Mouse (Mus musculus): ENCODE measurements around the gene Srgap2. TPM values are rescaled to one million over a fixed set of nuclear protein-coding genes. Genes with fewer than 3 reads are reported as not detected.

Srgap2 gene
- polyA plus RNA-seq, 1 experiment from 2014 or later, result 19.5 TPM

GRCm38 (mm10) chr1:131384406-131384805 lies 142.7 kb downstream of the Srgap2 start:
- Histone ChIP-seq H3K36me3 (ENCODE audit: control insufficient read depth, insufficient read depth, low read length) (no peaks in the 10 kb centered on the region), H3K9me3 (ENCODE audit: control insufficient read depth, low read length) (no peaks in the 10 kb centered on the region), H3K27ac (replicated peaks; ENCODE audit: low read depth, low read length) (no peak overlapping the region), H3K27me3 (ENCODE audit: control insufficient read depth, insufficient read depth, low read length) (no peaks in the 10 kb centered on the region), H3K9ac (ENCODE audit: low read length) (no peak overlapping the region), H3K4me3 (ENCODE audit: low read depth, low read length) (no peak overlapping the region), H3K4me1 (ENCODE audit: control insufficient read depth, insufficient read depth, low read length) (0 out of 2 replicates have a peak, but pooled peaks cover 3% of the 10 kb centered on the region), H3K4me2 (ENCODE audit: low read depth, severe bottlenecking) (no peak overlapping the region)
- DNase-seq (ENCODE audit: low spot score), result no peak
- no peak for ATAC-seq (ENCODE audit: insufficient number of reproducible peaks, low FRiP score, low TSS enrichment, low read depth)
- WGBS, result 43% methylated on average over 3 of the region's 3 CpGs

- DNase-seq (ENCODE audit: low spot score) (no peak), ATAC-seq (ENCODE audit: insufficient number of reproducible peaks, low FRiP score, low TSS enrichment, low read depth) (no peak)
- WGBS, result 89% methylated on average over 2 of the region's 2 CpGs
- Histone ChIP-seq H3K27me3 (ENCODE audit: control insufficient read depth, insufficient read depth, low read length) (no peaks in the 10 kb centered on the region), H3K4me2 (ENCODE audit: low read depth, severe bottlenecking) (no peak overlapping the region), H3K4me3 (ENCODE audit: low read depth, low read length) (no peak overlapping the region), H3K27ac (replicated peaks; ENCODE audit: low read depth, low read length) (no peak overlapping the region), H3K9me3 (ENCODE audit: control insufficient read depth, low read length) (no peaks in the 10 kb centered on the region), H3K9ac (ENCODE audit: low read length) (no peak overlapping the region), H3K4me1 (ENCODE audit: control insufficient read depth, insufficient read depth, low read length) (0 out of 2 replicates have a peak, but pooled peaks cover 5% of the 10 kb centered on the region), H3K36me3 (ENCODE audit: control insufficient read depth, insufficient read depth, low read length) (no peaks in the 10 kb centered on the region)
Measured at GRCm38 (mm10) chr1:131382184-131382583, 145.0 kb downstream of the Srgap2 start.

DNA sequence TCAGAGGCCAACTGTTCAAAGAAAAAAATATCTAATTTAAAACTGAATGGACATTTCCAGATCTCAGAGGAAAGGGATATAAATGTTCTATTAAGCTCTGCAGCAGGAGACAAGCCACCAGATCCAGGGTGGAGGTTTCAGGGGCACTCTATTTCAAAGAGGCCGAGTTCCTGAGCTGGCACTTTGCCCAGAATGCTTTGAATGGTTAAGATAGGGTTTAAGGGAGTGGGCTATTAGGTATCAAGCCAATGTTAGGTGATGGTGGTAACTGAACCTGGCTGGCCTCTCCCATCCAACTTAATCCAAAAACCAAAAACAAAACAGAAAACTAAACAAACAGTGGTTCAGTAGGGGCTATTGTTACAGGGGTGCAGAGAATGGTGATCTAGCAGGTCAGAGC lies 146.9 kb downstream of the Srgap2 start:
- no peaks in the 10 kb centered on the region for H3K9me3 ChIP-seq (ENCODE audit: control insufficient read depth, low read length)
- H3K4me1 ChIP-seq (ENCODE audit: control insufficient read depth, insufficient read depth, low read length), result 0 out of 2 replicates have a peak, but pooled peaks cover 5% of the 10 kb centered on the region
- no peak overlapping the region for H3K9ac ChIP-seq (ENCODE audit: low read length)
- no peak for ATAC-seq (ENCODE audit: insufficient number of reproducible peaks, low FRiP score, low TSS enrichment, low read depth)
- no peak overlapping the region for H3K27ac ChIP-seq (replicated peaks; ENCODE audit: low read depth, low read length)
- H3K4me3 ChIP-seq (ENCODE audit: low read depth, low read length), result no peak overlapping the region
- no peak overlapping the region for H3K4me2 ChIP-seq (ENCODE audit: low read depth, severe bottlenecking)
- no peaks in the 10 kb centered on the region for H3K27me3 ChIP-seq (ENCODE audit: control insufficient read depth, insufficient read depth, low read length)
- H3K36me3 ChIP-seq (ENCODE audit: control insufficient read depth, insufficient read depth, low read length), result no peaks in the 10 kb centered on the region
- 51% methylated on average over 1 of the region's 1 CpGs for WGBS
- DNase-seq (ENCODE audit: low spot score), result no peak

DNA sequence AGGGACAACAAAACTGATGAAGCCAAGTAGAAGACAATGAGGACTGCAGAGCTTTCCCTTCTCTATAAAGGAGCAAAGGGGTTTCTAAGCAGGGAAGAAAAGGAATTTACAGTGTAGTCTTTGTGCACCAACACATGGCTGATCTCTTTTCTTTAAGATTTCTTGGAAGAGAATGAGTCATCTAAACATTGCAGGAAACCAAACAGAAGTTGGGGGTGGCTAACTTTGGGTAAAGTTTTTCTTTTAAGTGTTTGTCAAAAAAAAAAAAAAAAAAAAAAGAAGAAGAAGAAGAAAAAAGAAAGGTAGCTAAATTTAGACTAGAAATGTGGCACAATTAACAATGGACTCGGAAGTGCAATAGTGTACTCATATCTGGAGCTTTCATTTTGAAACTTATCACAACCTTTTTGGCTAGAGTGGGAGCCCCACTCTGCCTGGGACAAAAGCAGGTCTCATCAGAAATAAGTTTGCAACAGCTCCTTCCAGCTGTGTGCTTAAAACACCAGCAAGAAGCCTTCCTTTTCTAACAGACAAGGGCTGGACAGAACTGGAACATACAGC lies 148.2 kb downstream of the Srgap2 start:
- Histone ChIP-seq H3K4me1 (ENCODE audit: control insufficient read depth, insufficient read depth, low read length) (0 out of 2 replicates have a peak, but pooled peaks cover 5% of the 10 kb centered on the region), H3K4me3 (ENCODE audit: low read depth, low read length) (no peak overlapping the region), H3K4me2 (ENCODE audit: low read depth, severe bottlenecking) (no peak overlapping the region), H3K27ac (replicated peaks; ENCODE audit: low read depth, low read length) (no peak overlapping the region), H3K27me3 (ENCODE audit: control insufficient read depth, insufficient read depth, low read length) (no peaks in the 10 kb centered on the region), H3K36me3 (ENCODE audit: control insufficient read depth, insufficient read depth, low read length) (no peaks in the 10 kb centered on the region), H3K9me3 (ENCODE audit: control insufficient read depth, low read length) (no peaks in the 10 kb centered on the region), H3K9ac (ENCODE audit: low read length) (no peak overlapping the region)
- WGBS, result 97% methylated on average over 1 of the region's 1 CpGs
- DNase-seq (ENCODE audit: low spot score) (no peak), ATAC-seq (ENCODE audit: insufficient number of reproducible peaks, low FRiP score, low TSS enrichment, low read depth) (no peak)

GRCm38 (mm10) chr1:131378081-131378913 lies 148.9 kb downstream of the Srgap2 start:
- no peaks in the 10 kb centered on the region for H3K36me3 ChIP-seq (ENCODE audit: control insufficient read depth, insufficient read depth, low read length)
- no peaks in the 10 kb centered on the region for H3K27me3 ChIP-seq (ENCODE audit: control insufficient read depth, insufficient read depth, low read length)
- H3K4me1 ChIP-seq (ENCODE audit: control insufficient read depth, insufficient read depth, low read length), result 0 out of 2 replicates have a peak, but pooled peaks cover 5% of the 10 kb centered on the region
- H3K9ac ChIP-seq (ENCODE audit: low read length), result no peak overlapping the region
- no peaks in the 10 kb centered on the region for H3K9me3 ChIP-seq (ENCODE audit: control insufficient read depth, low read length)
- DNase-seq (ENCODE audit: low spot score), result peak; percentile 28
- peak; percentile 54; the same call in 1 of the 2 replicates for ATAC-seq (ENCODE audit: insufficient number of reproducible peaks, low FRiP score, low TSS enrichment, low read depth)
- no peak overlapping the region for H3K27ac ChIP-seq (replicated peaks; ENCODE audit: low read depth, low read length)
- H3K4me3 ChIP-seq (ENCODE audit: low read depth, low read length), result no peak overlapping the region
- no peak overlapping the region for H3K4me2 ChIP-seq (ENCODE audit: low read depth, severe bottlenecking)
- 31% methylated on average over 7 of the region's 7 CpGs for WGBS

DNA sequence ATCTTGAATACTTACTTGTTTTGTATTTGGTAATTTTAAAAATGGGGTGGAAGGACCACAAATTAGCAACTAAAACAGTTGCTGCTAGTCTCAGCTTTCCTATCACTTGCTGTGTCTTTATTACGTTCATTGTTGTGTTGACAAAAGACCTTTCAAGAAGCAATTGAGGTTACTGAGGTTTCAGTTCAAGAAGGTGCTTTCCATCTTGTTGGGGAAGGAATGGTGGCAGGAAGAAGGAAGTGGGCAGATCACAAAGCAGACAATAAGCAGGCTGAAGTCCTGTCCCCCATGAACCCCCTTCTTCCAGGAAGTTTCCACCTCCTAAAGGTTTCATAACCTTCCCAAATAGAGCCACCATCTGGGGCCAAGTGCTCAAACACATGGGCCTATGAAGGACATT lies 161.3 kb downstream of the Srgap2 start:
- 95% methylated on average over 1 of the region's 1 CpGs for WGBS
- H3K9me3 ChIP-seq (ENCODE audit: control insufficient read depth, low read length), result no peaks in the 10 kb centered on the region
- ATAC-seq (ENCODE audit: insufficient number of reproducible peaks, low FRiP score, low TSS enrichment, low read depth), result no peak
- no peak overlapping the region for H3K27ac ChIP-seq (replicated peaks; ENCODE audit: low read depth, low read length)
- no peak overlapping the region for H3K4me3 ChIP-seq (ENCODE audit: low read depth, low read length)
- H3K4me1 ChIP-seq (ENCODE audit: control insufficient read depth, insufficient read depth, low read length), result no peaks in the 10 kb centered on the region
- no peak for DNase-seq (ENCODE audit: low spot score)
- H3K27me3 ChIP-seq (ENCODE audit: control insufficient read depth, insufficient read depth, low read length), result no peaks in the 10 kb centered on the region
- no peak overlapping the region for H3K9ac ChIP-seq (ENCODE audit: low read length)
- no peaks in the 10 kb centered on the region for H3K36me3 ChIP-seq (ENCODE audit: control insufficient read depth, insufficient read depth, low read length)
- H3K4me2 ChIP-seq (ENCODE audit: low read depth, severe bottlenecking), result no peak overlapping the region

DNA sequence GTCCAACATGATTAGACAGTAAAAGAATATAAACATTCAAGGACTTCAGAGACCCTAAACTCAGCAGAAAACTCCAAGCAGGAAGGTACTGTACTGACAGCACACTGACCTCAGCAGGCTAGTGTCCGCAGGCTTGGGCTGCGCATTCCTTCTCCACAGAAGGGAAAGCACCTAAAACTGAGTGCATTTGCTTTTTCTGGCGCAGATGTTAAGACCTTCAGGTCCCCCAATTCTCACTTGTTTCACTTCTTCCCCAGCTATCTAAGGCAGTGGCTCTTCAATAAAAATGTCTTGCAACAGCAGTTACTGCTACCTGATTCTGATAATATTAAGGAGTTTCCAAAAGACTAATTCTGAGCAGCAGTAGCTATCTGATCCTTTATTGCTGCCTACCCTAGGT lies 162.7 kb downstream of the Srgap2 start:
- Histone ChIP-seq H3K4me2 (ENCODE audit: low read depth, severe bottlenecking) (no peak overlapping the region), H3K27me3 (ENCODE audit: control insufficient read depth, insufficient read depth, low read length) (no peaks in the 10 kb centered on the region), H3K9me3 (ENCODE audit: control insufficient read depth, low read length) (no peaks in the 10 kb centered on the region), H3K4me3 (ENCODE audit: low read depth, low read length) (no peak overlapping the region), H3K27ac (replicated peaks; ENCODE audit: low read depth, low read length) (no peak overlapping the region), H3K9ac (ENCODE audit: low read length) (no peak overlapping the region), H3K4me1 (ENCODE audit: control insufficient read depth, insufficient read depth, low read length) (no peaks in the 10 kb centered on the region), H3K36me3 (ENCODE audit: control insufficient read depth, insufficient read depth, low read length) (no peaks in the 10 kb centered on the region)
- no peak for ATAC-seq (ENCODE audit: insufficient number of reproducible peaks, low FRiP score, low TSS enrichment, low read depth)
- DNase-seq (ENCODE audit: low spot score), result no peak
- 97% methylated on average over 3 of the region's 3 CpGs for WGBS

DNA sequence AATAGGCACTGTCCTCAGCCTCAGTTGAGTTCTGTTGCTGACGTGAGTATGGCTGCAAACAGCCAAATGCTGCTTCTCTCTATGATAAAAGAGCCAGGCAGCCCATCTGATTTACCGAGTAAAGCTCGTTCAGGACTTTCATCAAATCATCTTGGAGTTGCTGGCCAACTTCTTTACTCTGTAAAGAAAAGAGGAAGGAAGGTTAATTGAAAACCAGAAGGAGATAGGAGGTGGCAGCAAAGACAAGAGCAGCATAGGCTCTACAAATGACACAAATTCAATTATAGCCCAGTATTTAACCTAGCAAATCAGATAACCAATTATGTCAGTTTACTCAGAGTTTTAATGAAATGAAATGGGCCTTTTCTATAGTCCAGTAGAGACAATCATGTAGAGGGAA lies 163.3 kb downstream of the Srgap2 start:
- no peaks in the 10 kb centered on the region for H3K4me1 ChIP-seq (ENCODE audit: control insufficient read depth, insufficient read depth, low read length)
- no peak overlapping the region for H3K27ac ChIP-seq (replicated peaks; ENCODE audit: low read depth, low read length)
- no peaks in the 10 kb centered on the region for H3K27me3 ChIP-seq (ENCODE audit: control insufficient read depth, insufficient read depth, low read length)
- ATAC-seq (ENCODE audit: insufficient number of reproducible peaks, low FRiP score, low TSS enrichment, low read depth) (no peak), DNase-seq (ENCODE audit: low spot score) (no peak)
- 91% methylated on average over 3 of the region's 3 CpGs for WGBS
- H3K9ac ChIP-seq (ENCODE audit: low read length), result no peak overlapping the region
- H3K9me3 ChIP-seq (ENCODE audit: control insufficient read depth, low read length), result no peaks in the 10 kb centered on the region
- no peak overlapping the region for H3K4me2 ChIP-seq (ENCODE audit: low read depth, severe bottlenecking)
- no peaks in the 10 kb centered on the region for H3K36me3 ChIP-seq (ENCODE audit: control insufficient read depth, insufficient read depth, low read length)
- H3K4me3 ChIP-seq (ENCODE audit: low read depth, low read length), result no peak overlapping the region
